Mouse (Mus musculus) megakaryocyte progenitor cell, adult 5-6 weeks (primary cell): ENCODE measurements around the gene Heatr4. TPM values are rescaled to one million over a fixed set of nuclear protein-coding genes. Genes with fewer than 3 reads are reported as not detected.
A peak's percentile ranks its signal among the peaks of the same experiment; 100 is the strongest.
"Not testable (repeated sequence)": the region's sequence is repeated elsewhere in the genome, so short reads cannot be mapped to it uniquely, and the experiment has no call there.

ENCODE experiments used
- ATAC-seq: replicated peaks from 2 replicates; pipeline ENCODE4 v1.8.0; 2016; ENCODE audit warnings: mild to moderate bottlenecking, moderate TSS enrichment, inconsistent platforms; ENCODE audit not compliant: poor library complexity
- total RNA-seq, 2 experiments: library from RNA; stranded (forward) in 1 of 2; stranded (reverse) in 1 of 2; fragments of 157-497, 149-512 nt in 1 of 2; fragments of 200-1000 nt in 1 of 2; gene quantifications; 2 replicates each; pipeline versions ENCODE4 v1.2.3 to v1.2.4; 2015 to 2017

The Heatr4 gene
- total RNA-seq, 2 experiments from 2014 or later: not detected

GRCm38 (mm10) chr12:83939332-83939731, 45.3 kb downstream of the Heatr4 start:
- no peak for ATAC-seq

- not testable (repeated sequence) for ATAC-seq
Observed at GRCm38 (mm10) chr12:83938592-83938991, 46.1 kb downstream of the Heatr4 start.

- no peak for ATAC-seq
Observed at GRCm38 (mm10) chr12:83937600-83937999, 47.1 kb downstream of the Heatr4 start.

DNA sequence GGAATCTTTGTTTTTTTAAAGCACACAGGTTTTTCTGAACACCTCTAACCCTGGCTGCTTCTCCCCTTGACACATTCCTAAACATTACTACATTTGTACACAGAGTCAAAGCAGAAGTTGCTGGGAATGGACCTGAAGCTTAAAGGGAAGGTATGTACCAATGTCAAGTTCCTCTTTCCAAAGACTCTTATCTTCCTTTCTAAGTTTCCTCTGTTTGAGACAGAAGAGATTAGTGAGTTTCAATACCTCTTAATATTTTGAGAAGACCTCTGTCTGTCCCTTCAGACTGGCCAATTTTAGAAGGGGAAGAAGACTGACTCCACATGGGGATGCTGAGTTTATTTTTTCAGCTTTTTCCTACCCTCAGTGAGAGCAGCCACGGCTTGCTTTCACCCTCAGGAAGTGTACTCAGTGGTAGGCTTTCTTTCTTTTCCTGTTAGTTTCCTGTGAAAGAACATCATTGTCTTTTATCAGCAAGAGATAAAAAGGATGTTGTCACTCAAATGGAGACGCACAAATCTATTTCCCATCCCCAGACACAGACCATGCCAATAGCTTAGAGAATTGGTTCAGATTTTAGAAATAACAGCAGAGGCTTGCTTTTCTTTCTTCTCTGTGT, 55.4 kb downstream of the Heatr4 start:
- peak; percentile 83 for ATAC-seq

DNA sequence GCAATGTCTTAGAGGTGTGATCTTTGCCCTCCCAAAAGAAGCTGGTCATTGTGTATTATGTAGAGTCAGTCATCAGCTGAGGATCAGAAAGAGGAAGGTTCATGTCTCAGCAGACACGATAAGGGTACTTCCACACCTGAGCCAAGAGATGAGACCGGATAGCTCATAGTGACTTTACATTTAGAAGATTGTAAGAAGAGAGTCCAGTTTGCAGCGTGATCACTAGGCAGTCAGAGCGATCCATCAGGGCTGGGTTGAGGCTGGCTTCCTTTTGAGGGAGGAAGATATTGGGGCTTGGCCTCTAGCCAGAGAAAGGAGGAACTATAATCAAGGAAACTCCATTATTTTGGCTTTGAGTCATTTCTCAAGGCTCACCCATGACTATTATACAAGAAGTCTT, 56.9 kb downstream of the Heatr4 start:
- ATAC-seq: peak; percentile 62

DNA sequence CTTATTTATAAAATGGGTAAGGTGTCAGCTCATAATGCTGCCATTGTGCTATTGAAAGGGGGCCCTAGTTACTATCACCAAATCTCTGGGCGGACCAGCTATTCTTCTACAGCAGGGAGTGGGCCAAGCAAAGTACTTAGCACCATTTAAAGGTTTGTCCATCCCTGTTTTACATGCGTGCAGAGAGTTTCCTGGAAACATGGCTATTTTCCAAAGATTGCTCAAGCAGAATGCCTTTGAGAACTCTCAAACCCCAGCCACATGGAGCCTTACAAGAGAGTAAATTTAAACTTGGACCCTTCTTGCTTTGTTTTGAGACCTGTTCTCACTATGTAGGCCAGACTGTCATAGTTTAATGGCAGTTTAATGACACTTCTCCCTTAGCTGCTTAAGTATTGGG, 58.6 kb downstream of the Heatr4 start:
- no peak for ATAC-seq

GRCm38 (mm10) chr12:83925160-83925703, 59.4 kb downstream of the Heatr4 start:
- ATAC-seq: no peak

DNA sequence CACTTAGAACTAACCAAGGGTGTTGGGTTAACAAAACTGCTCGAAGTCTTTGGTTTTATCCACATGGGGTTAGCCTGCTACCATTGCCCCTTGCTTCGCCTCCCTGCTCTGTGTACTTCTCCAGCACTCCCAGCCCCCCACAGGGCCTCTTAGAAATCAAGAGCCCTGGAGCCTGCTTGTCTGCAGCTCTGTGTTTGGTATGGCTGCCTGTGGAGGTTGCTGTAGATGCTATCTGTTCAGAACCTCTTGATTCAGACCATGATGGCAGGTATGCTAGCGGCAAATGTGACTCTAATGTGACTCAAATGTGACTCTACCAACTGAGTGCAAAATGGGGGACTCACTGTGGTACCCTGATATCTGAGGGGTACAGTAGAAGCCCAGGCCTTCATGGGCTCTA, 60.3 kb downstream of the Heatr4 start:
- ATAC-seq: no peak

DNA sequence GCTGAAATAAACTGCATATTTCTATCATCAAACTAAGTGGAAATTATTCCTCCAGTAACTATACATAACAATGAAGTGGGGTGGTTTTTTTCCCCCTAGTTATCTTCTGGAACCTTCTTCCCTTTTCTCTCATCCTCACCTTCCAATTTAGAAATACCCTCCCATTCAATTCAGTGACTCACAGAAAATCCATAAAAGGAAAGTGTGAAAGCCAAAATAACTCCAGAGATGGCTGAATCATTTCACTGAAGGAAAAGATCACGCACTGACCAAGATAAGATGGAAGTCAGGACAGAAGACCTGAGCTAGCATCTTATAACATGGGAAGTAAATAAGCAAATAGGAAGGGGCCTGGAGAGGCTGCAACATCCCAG, 61.2 kb downstream of the Heatr4 start:
- no peak for ATAC-seq

DNA sequence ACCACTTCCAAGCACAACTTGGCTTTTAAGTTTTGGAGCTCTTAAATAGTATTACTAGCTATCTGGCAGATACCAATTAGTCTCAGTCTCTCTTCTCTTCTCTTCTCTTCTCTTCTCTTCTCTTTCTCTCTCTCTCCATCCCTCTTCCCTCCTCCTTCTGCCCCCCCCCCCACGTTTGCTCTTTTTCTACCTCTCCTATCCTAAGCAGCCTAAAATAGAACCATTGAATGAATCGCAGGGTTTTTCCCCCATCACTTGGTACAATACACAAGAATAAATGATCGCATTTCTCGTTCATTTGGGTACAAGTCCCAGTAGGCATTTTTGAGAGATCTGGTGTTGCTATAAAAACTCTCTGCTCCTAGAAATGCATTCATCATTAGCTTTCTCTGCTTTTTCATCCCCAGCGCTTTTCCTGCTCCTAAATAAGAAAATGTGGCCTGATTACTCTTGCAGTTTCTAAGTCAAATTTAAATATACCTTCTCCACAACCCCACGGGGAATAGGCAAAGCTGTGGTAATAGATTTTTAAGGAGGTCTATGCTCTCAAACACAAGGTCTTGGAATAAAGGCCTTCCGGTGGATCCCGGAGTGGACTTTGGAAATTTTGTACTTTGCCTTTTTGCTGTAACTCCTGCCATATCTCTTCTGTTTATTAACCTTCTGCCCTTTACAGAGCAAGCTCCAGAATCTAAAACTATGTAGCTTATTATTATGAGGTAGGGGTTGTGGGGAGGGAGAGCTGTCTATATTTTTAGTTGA, 61.7 kb downstream of the Heatr4 start:
- no peak for ATAC-seq

DNA sequence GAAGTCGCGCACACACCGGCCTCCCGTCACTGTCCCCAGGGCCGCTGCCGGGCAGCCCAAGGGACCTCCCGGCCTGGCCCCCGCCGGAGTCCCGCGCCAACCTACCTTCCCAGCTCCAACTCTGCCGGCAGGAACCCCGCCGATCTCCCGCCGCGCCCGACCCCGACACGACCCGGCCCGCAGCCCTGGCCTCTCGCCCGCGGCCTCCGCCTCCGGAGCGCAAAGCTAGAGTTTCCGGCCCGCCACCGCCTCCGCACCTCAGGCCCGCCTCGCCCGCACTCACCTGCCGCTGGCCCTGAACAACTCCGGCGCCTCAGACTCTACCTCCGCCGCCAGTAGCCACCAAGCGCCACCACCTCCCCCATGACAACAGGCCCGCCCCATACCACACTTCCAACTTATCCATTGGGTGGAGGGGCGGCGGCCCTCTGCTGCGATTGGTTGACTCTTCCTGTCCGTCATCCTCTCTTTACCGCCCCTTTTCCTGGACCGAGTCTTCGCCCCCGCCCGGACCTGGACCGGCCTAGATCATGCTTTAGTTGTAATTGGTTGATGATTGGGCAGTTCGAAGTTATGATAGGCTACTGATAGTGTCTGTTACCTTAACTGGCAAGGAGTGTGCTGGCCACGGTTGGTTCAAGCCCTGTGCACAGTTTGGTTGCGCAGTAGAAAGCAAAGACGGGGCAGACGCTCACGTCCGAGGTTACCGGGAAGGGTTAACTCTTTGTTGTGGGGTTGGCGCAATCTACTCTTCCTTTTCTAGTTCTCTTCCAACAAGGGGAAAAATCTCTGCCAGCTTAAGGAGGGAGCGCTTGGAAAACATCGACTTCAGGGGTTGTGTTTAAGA, 62.9 kb downstream of the Heatr4 start, which contains the start of gene Numb:
Gene Numb (minus strand): TSS at position 400 of the 847 bp plus-strand sequence.
- peak; percentile 98 for ATAC-seq

- ATAC-seq: no peak
Observed at GRCm38 (mm10) chr12:83920721-83921441, 63.8 kb downstream of the Heatr4 start.

GRCm38 (mm10) chr12:83916884-83917283, 67.8 kb downstream of the Heatr4 start:
- no peak for ATAC-seq

GRCm38 (mm10) chr12:83914797-83915196, 69.9 kb downstream of the Heatr4 start:
- ATAC-seq: no peak

GRCm38 (mm10) chr12:83914202-83914740, 70.4 kb downstream of the Heatr4 start:
- peak; percentile 85 for ATAC-seq

GRCm38 (mm10) chr12:83910451-83910850, 74.2 kb downstream of the Heatr4 start:
- no peak for ATAC-seq
